Mouse (Mus musculus) hindbrain, embryonic 12.5 days (tissue): Measurements from ENCODE around the gene Ctr9. TPM values are rescaled to one million over a fixed set of nuclear protein-coding genes. Genes with fewer than 3 reads are reported as not detected.

ENCODE experiments used
- ATAC-seq: fragments of 200-750 bp; cut with Nextera tagmentation; 2 replicates; pipeline ENCODE4 v1.8.0; 2017; ENCODE audit warnings: moderate TSS enrichment; ENCODE audit not compliant: low FRiP score
- H3K27ac ChIP-seq: fragments of 300-500 bp; sonication (generic); 2 replicates; pipeline ENCODE4 v1.5.1; 2016; ENCODE audit warnings: mild to moderate bottlenecking
- H3K27me3 ChIP-seq: fragments of 300-500 bp; sonication (generic); 2 replicates; pipeline ENCODE4 v1.6.1; 2016; ENCODE audit warnings: mild to moderate bottlenecking
- H3K36me3 ChIP-seq: fragments of 300-500 bp; sonication (generic); 2 replicates; pipeline ENCODE4 v1.6.1; 2016; ENCODE audit warnings: mild to moderate bottlenecking
- H3K4me1 ChIP-seq: fragments of 300-500 bp; sonication (generic); 2 replicates; pipeline ENCODE4 v1.6.1; 2016
- H3K4me2 ChIP-seq: fragments of 300-500 bp; sonication (generic); replicated peaks from 2 replicates; pipeline ENCODE4 v1.6.1; 2016; ENCODE audit warnings: mild to moderate bottlenecking
- H3K4me3 ChIP-seq: fragments of 300-500 bp; sonication (generic); 2 replicates; pipeline ENCODE4 v1.5.1; 2016; ENCODE audit warnings: mild to moderate bottlenecking
- H3K9ac ChIP-seq: fragments of 300-500 bp; sonication (generic); 2 replicates; pipeline ENCODE4 v1.6.1; 2016; ENCODE audit warnings: mild to moderate bottlenecking, moderate library complexity
- H3K9me3 ChIP-seq: fragments of 300-500 bp; sonication (generic); replicated peaks from 2 replicates; pipeline ENCODE4 v1.6.1; 2016; ENCODE audit warnings: mild to moderate bottlenecking
- WGBS: fragments of 180-500 bp; shearing (Covaris S2); methylation state at CpG from one replicate; pipeline ENCODE4 v1.1.7; 2016; 5-methylcytosine and 5-hydroxymethylcytosine counted together
- polyA plus RNA-seq: library from polyadenylated mRNA; unstranded; fragments of >200 nt; fragmentation: Nextera tagmentation; extraction: Ambion mirVana; gene quantifications from 2 replicates; pipeline ENCODE4 v1.2.1, GENCODE M21; 2016

Gene Ctr9
- polyA plus RNA-seq, 1 experiment from 2014 or later: 102 TPM

- Histone ChIP-seq H3K4me2 (peak within 1 kb of the TSS; percentile 61), H3K4me3 (peak within 1 kb of the TSS; percentile 92), H3K9ac (peak within 1 kb of the TSS; percentile 100), H3K27ac (peak within 1 kb of the TSS; percentile 99), H3K4me1 (peaks cover 26% of the 10 kb centered on the region), H3K9me3 (no peaks in the 10 kb centered on the region), H3K36me3 (peaks cover 35% of the 10 kb centered on the region), H3K27me3 (no peaks in the 10 kb centered on the region)
- peak; percentile 100 for ATAC-seq
- under 1% methylated on average over 54 of the region's 70 CpGs for WGBS
Measured at GRCm38 (mm10) chr7:111082822-111083732, 54.3 kb downstream of the Ctr9 start, which contains the start of gene Eif4g2. Gene Eif4g2 (minus strand): TSS chr7:111083030.

GRCm38 (mm10) chr7:111083733-111084120, 55.0 kb downstream of the Ctr9 start:
- Histone ChIP-seq H3K4me2 (peak overlapping the region; percentile 60), H3K4me1 (peaks cover 25% of the 10 kb centered on the region), H3K9me3 (no peaks in the 10 kb centered on the region), H3K4me3 (peak overlapping the region; percentile 92), H3K27me3 (no peaks in the 10 kb centered on the region), H3K27ac (peak overlapping the region; percentile 99), H3K9ac (peak overlapping the region; percentile 100), H3K36me3 (peaks cover 29% of the 10 kb centered on the region)
- ATAC-seq: no peak
- 10% methylated on average over 4 of the region's 4 CpGs for WGBS

GRCm38 (mm10) chr7:111084443-111084842, 55.7 kb downstream of the Ctr9 start:
- no peak overlapping the region for H3K4me2 ChIP-seq
- peaks cover 19% of the 10 kb centered on the region for H3K4me1 ChIP-seq
- H3K4me3 ChIP-seq: no peak overlapping the region
- WGBS: 77% methylated on average over 2 of the region's 2 CpGs
- H3K36me3 ChIP-seq: peaks cover 22% of the 10 kb centered on the region
- no peaks in the 10 kb centered on the region for H3K9me3 ChIP-seq
- no peak overlapping the region for H3K27ac ChIP-seq
- H3K27me3 ChIP-seq: no peaks in the 10 kb centered on the region
- ATAC-seq: no peak
- H3K9ac ChIP-seq: no peak overlapping the region

GRCm38 (mm10) chr7:111085153-111085552, 56.4 kb downstream of the Ctr9 start:
- no peak overlapping the region for H3K4me3 ChIP-seq
- ATAC-seq: no peak
- no peak overlapping the region for H3K27ac ChIP-seq
- H3K36me3 ChIP-seq: peaks cover 15% of the 10 kb centered on the region
- no peaks in the 10 kb centered on the region for H3K27me3 ChIP-seq
- no peak overlapping the region for H3K9ac ChIP-seq
- no peaks in the 10 kb centered on the region for H3K9me3 ChIP-seq
- no peak overlapping the region for H3K4me2 ChIP-seq
- peaks cover 12% of the 10 kb centered on the region for H3K4me1 ChIP-seq

- Histone ChIP-seq H3K27ac (no peak overlapping the region), H3K4me2 (no peak overlapping the region), H3K4me3 (no peak overlapping the region), H3K4me1 (no peaks in the 10 kb centered on the region), H3K9ac (no peak overlapping the region), H3K9me3 (no peaks in the 10 kb centered on the region), H3K27me3 (no peaks in the 10 kb centered on the region), H3K36me3 (no peaks in the 10 kb centered on the region)
- ATAC-seq: no peak
- 82% methylated on average over 2 of the region's 2 CpGs for WGBS
Measured at GRCm38 (mm10) chr7:111095169-111095568, 66.4 kb downstream of the Ctr9 start.

- no peaks in the 10 kb centered on the region for H3K9me3 ChIP-seq
- WGBS: 93% methylated on average over 1 of the region's 1 CpGs
- no peak for ATAC-seq
- no peak overlapping the region for H3K4me2 ChIP-seq
- H3K9ac ChIP-seq: no peak overlapping the region
- no peak overlapping the region for H3K27ac ChIP-seq
- H3K4me3 ChIP-seq: no peak overlapping the region
- H3K27me3 ChIP-seq: no peaks in the 10 kb centered on the region
- H3K4me1 ChIP-seq: no peaks in the 10 kb centered on the region
- H3K36me3 ChIP-seq: no peaks in the 10 kb centered on the region
Measured at GRCm38 (mm10) chr7:111098196-111098595, 69.4 kb downstream of the Ctr9 start.

Other genes with a start within 250 kb of the Ctr9 start
- gene Rnf141, start 184.5 kb upstream of the Ctr9 start, polyA plus RNA-seq: 25.7 and 27.7 TPM in 2 replicates
- 4.7 and 5.3 TPM in 2 replicates for gene Lyve1, start 165.7 kb upstream of the Ctr9 start, polyA plus RNA-seq
- 1.3 and 1.4 TPM in 2 replicates for gene Mrvi1, start 46.5 kb upstream of the Ctr9 start, polyA plus RNA-seq
- gene Eif4g2, start 54.1 kb downstream of the Ctr9 start, polyA plus RNA-seq: 1,474 and 1,620 TPM in 2 replicates